Mouse (Mus musculus) testis, adult 2 months (tissue): ENCODE measurements around the gene Dnajc17.

Experiments
- CTCF ChIP-seq: fragments of 200-500 bp; IDR thresholded peaks from 2 replicates; pipeline ENCODE4 v1.5.1; 2012; ENCODE audit warnings: low read depth, mild to moderate bottlenecking, inconsistent platforms, low read length, moderate library complexity; ENCODE audit not compliant: control insufficient read depth, insufficient read depth, insufficient replicate concordance
- POLR2A ChIP-seq: fragments of 200-500 bp; IDR thresholded peaks from 2 replicates; pipeline ENCODE4 v1.6.1; 2012; ENCODE audit warnings: low read depth, mild to moderate bottlenecking, inconsistent platforms, low read length, moderate library complexity; ENCODE audit not compliant: control insufficient read depth

GRCm38 (mm10) chr2:119163135-119163534, 45.5 kb downstream of the Dnajc17 start:
- TF ChIP-seq POLR2A (no peak), CTCF (no peak)
